Mouse (Mus musculus) brain, embryonic 14.5 days (tissue): ENCODE data around the gene Olfr825.
"Not testable (repeated sequence)": the region's sequence is repeated elsewhere in the genome, so short reads cannot be mapped to it uniquely, and the experiment has no call there.

Experiments
- CTCF ChIP-seq: fragments of 200-500 bp; IDR thresholded peaks from 2 replicates; pipeline ENCODE4 v1.5.1; 2012; ENCODE audit warnings: inconsistent platforms, mild to moderate bottlenecking, moderate library complexity, borderline replicate concordance; ENCODE audit not compliant: insufficient read depth, insufficient read length; ENCODE audit errors: extremely low read depth
- POLR2A ChIP-seq: fragments of 200-500 bp; IDR thresholded peaks from 2 replicates; pipeline ENCODE4 v1.6.1; 2012; ENCODE audit warnings: mild to moderate bottlenecking, inconsistent platforms, borderline replicate concordance; ENCODE audit not compliant: poor library complexity, insufficient read depth, insufficient read length, severe bottlenecking; ENCODE audit errors: extremely low read depth

- not testable (repeated sequence) for TF ChIP-seq POLR2A, CTCF
Observed at GRCm38 (mm10) chr10:130142481-130142880, 24.1 kb downstream of the Olfr825 start.
